Mouse (Mus musculus) T-helper 2 cell (primary cell): ENCODE results near the gene Hopx.
"Not testable (repeated sequence)": the region's sequence is repeated elsewhere in the genome, so short reads cannot be mapped to it uniquely, and the experiment has no call there.

Experiments
- in situ Hi-C: fragments of 300-600 bp; cut with MboI, MseI; formaldehyde crosslinking; loops from one replicate; pipeline ENCODE4 v1.15.1; 2025; ENCODE audit warnings: high pct_unique_total_duplicates

Hopx gene

DNA sequence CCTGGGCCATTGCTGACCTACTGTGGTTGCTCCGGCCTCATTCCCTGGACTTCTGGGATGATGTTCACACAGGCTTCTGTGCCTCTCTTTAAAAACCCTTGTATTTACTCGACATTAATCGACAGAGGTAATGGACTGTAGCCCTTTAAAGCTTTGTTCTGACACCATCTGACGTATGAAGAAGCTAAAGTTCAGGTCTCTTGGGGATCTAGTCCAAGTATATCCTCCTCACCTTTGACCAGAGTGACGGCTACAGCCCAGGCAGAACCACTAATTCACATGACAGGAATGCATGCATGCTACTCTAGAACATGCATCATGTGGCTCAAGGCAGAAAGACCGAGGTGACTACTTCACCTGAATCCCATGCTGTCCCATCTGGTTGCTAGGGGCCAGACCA, 14.2 kb downstream of the Hopx start:
- in situ Hi-C loops = no loop called here

DNA sequence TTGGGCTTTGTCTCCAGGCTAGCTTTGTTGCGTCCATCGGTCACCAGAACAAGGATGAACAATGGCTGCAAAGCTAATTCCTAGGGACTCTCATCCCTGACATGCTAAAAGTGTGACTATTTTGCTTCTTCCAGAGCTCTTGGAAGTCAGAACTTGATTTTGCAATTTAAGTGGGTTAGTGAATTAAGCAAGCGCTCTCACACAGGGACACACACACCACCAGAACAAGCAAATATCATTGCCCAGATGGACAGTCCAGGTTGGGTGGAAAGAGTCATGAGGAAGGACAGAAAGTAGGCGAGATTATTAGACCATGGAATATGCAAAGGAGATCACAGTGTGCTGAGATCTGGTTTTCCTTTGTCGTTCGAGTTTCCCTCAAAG, 14.9 kb downstream of the Hopx start:
- in situ Hi-C loops = no loop called here

DNA sequence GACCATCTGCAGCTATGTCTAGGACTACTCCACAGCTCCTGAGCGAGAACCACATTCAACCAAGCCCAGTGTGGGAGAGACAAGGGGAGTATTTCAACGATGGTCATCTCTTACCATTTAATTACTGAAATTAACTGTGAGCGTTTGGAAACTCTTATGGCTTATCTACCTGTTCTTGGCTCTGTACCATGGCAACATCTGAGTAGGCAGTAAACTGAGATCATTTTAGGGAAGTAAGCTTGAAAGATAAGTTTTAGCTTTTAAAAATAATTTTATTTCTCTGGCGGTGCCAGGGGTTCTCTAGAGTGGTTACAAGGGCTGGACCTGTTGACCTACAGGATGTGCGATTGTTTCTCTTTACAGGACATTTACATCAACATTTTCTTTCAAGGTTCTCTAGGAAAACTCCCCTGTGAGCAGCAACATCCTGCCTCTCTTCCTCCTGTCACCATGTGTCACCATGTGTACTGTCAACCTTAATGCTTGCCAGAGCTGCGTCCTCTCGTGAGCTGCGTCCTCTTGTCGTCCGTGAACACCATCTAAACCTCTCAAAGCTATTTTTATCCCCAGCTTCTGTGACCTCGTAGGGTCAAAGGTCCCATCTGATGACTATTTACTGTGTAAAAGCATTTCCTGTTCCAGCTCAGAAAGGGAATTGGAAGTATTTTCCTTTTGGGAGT, 15.5 kb downstream of the Hopx start:
- in situ Hi-C loops = no loop called here

DNA sequence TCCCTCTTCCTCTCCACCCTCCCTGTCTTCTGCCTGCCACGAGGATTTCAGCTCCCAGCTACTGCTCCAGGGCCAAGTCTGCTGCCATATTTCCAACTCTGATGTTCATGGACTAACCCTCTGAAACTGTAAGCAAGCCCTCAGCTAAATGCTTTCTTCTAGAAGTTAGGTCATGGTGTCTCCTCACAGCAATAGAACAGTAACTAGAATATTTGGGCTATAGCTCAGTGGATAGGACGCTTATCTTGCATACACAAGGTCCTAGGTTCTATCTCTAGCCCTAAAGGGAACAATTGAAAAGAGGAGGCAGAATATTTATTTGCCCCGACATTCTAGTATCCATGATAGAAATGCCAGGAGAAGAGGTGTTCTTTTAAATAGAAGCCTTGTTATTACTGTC, 16.0 kb downstream of the Hopx start:
- in situ Hi-C loops = no loop called here

DNA sequence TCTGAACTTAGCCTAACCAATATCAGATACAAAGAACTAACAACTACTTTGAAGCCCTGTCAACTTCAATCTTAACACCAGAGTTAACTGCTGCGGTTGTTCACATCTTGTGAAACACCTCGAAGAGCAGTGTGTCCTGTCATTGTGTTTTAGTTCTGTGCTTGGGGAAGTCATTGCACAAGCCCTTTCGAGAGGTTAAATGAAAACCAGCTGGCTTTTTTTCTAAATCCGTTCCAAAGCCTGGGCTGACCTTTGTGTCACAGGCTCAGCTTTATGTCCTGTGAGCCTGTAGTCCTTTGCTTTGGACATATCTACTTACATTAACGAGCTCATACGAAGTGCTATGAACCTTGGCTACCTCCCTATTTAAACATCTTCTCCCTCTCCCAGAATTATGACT, 17.2 kb downstream of the Hopx start:
- in situ Hi-C loops = no loop called here

DNA sequence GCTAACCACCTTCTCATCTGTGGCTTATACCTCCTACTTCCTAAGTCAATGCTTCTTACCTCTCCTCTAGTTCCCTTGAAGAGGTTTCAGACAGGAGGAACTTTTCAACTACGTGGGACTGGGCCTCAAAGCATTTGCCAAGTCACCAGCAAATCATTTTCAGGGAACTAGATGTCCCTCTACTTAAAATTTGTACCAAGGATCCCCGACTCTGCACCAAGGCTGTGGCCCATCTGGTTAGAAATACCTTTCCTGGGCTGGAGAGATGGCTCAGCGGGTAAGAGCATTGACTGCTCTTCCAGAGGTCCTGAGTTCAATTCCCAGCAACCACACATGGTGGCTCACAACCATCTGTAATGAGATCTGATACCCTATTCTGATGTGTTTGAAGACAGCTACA, 18.7 kb downstream of the Hopx start:
- in situ Hi-C loops = not testable (repeated sequence)

DNA sequence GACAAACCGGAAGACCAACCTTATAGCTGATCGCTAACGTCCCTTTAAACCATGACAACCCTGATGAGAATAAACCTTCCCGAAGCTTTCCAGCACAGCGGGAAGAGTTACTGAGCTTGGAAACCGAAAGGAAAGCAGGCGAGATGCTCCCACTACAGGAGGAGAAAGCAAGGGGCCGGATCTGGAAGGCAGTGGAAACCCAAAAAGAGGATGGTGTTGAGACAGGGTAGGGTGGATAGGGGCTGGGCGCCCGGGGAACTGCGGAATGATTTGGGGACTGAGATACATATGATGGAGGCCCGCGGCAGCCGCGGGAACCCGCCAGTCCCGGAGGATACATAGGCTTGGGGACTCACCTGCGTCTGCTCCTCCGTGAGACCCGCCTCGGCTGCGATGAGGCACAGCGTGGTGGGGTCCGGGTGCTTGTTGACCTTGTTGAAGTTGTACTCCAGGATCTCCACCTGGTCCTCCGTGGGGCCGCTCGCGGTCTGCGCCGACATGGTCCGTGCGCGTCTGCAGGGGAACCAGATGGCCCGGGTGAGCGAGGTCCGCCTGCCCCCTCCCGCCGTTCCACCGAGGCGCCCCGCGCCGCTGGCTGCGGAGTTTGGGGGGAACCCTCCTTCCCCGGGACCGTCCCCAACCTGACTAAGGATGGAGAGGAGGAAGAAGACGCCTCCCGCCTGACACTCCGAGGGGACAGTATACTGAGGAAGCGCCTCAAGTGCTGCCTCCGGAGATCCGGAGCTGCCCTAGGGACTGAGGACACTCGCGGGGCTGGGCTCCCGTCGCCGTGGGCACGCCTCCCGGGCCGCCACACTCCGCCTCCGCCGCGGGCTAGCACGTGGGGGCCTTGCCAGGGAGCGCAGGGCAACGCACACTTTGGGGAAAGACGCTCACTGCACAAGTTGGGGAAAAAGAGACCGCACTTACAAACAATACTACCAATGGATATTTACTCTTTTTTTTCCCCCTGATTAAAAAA, 20.1 kb downstream of the Hopx start:
- in situ Hi-C loops = no loop called here

DNA sequence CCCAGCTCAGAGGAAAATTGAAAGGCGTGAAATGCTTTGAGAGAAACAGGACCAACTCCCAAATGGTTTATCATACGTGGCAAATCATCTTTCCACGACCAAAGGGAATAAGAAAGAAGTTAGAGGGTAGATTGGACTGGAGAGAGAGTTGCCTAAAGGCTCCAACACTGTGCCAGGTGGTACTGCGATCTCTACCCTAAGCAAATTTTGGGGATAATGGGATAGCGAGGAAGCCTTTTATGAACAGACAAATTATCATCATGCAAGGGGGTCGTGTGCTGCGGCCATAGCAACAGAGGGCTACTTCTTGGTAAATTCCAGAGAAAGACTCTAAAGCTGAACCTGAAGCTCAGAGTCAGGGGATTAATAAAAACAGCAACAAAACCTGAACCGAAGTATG, 21.0 kb downstream of the Hopx start:
- in situ Hi-C loops = no loop called here

DNA sequence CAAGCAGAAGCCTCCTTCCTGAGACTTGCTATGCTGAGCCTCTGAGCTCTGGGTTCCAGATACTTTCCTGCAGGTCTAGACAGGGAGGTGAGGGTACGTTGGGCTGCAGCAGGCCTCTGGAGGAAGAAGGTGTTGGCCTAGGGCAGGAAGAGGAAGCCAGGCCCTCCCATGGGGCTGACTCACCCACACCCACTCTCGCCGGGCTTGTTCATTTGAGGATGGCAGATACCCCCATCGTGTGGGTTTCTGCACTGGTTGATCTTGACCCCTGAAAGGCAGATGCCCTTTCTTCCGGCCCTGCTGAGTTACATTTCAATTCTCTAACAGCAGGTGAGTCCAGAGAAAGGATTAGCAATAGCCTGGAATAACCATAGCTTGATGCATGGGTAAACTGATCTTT, 22.4 kb downstream of the Hopx start:
- in situ Hi-C loops = no loop called here

DNA sequence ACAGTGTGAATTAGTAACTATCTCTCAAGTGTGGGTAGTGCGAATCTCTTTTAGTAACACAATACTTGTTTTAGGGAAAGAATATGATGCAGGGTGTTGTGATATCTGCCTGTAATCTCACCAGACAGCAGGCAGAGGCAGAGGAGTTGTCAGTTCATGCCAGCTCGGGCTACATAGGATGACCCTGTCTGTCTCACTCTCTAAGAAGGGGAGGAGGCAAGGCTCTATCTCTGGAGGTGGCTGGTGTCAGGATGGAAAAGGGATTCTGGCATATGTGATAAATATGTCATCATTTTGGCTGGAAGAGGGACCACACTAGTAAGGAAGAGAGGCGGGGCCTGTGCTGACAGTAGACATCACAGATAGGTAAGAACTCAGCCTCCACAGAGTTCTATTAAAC, 23.0 kb downstream of the Hopx start:
- in situ Hi-C loops = no loop called here

DNA sequence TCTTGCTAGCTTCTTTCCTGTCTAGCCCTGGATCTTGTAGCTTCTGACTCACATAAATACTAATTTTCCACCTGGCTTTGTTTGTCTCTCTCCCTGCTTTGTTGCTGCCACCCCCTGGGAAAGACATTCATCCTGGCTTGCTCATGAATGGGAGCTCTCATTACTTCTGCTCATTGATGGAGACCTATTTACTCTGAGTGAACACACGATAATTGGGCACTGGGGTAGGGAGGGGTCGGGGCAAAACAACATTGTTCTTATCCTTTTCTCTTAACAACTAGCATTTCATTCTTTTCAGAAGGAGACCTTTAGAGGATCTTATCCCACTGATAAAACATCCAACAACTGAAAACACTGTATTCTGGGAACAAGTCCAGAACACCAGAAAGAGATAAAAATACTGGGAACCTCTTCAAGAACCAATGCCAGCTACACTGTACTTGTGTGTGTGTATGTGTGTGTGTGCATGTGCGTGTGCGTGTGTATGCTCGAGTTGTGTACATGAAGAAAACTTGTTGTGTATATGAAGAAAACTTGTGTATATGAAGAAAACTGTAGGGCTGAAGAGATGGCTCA, 24.3 kb downstream of the Hopx start:
- in situ Hi-C loops = no loop called here

DNA sequence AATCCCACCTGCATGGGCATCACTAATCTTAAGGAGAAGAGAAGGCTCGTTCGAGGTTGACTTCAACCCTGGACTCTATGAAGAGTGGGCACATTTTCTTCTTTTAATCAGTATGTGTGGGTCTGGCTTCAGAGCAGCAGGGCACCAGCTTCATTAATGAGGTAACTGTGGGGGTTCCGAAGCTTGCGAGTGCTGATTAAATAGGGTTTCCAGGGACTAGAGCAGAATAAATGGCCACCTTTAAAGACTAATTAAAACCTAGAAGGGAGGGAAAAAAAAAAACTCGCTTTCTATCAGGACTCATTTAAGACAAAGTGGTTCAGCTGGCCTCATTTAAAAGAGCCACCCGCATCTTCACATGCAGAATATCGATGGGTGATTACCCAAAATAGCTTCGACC, 25.0 kb downstream of the Hopx start:
- in situ Hi-C loops = loop anchor here (10.0 kb wide), 1 partner anchor 135 kb away; no protein-coding TSS in a partner anchor

DNA sequence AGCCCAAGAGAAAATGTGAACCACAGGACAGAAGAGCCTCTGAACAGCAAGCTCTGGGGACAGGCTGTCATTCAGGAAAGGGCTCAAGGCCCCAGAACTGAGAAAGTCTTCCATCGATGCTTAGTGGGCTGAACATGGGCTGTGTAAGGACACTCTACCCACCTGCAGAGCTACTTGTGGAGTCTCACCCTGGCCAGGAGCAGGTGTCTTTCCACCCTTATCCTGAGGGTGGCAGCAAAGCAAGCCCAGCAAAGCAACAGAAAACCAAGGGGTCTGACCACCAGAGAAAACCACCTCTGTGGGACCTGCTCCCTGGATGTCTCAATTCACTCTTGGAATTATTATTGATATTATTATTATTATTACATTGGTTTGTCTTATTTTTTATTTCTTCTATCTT, 25.6 kb downstream of the Hopx start:
- in situ Hi-C loops = loop anchor here (10.0 kb wide), 1 partner anchor 136 kb away; no protein-coding TSS in a partner anchor

DNA sequence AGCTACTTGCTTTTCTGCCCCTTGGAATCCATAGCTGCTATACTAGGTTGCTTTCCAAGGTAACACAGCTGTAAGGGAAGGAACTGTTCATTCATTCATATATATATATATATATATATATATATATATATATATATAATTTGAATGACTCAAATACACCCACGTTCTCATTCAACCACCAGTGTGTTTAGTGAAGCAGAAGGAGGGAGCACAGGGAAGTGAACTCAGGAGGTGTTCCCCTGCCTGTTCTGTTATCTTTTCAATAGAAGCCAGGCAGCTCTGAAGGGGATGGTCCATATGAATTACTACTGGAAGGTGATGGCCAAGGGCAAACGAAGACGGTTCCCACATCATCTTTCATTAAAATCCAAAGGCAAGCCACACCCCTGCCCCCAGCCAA, 27.8 kb downstream of the Hopx start:
- in situ Hi-C loops = loop anchor here (10.0 kb wide), 1 partner anchor 138 kb away; no protein-coding TSS in a partner anchor

DNA sequence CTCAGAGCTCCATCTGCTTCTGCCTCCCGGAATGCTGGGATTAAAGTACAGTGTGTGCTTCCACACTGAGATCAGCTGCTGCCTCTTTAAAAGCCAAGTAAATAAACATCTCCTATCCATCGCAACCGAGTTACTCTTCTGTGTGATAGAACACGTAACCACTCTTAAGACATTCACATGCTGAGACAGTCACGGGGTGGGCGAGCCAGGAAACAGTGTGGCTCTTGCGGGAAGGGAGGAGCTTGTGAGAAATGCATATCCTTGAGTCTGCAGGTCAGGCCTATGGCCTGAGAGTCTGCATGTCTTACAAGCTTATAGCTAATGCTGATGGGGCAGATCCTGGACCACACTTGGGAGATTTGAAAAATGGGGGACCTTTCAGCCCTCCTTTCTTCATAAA, 28.4 kb downstream of the Hopx start:
- in situ Hi-C loops = loop anchor here (10.0 kb wide), 1 partner anchor 138 kb away; no protein-coding TSS in a partner anchor

DNA sequence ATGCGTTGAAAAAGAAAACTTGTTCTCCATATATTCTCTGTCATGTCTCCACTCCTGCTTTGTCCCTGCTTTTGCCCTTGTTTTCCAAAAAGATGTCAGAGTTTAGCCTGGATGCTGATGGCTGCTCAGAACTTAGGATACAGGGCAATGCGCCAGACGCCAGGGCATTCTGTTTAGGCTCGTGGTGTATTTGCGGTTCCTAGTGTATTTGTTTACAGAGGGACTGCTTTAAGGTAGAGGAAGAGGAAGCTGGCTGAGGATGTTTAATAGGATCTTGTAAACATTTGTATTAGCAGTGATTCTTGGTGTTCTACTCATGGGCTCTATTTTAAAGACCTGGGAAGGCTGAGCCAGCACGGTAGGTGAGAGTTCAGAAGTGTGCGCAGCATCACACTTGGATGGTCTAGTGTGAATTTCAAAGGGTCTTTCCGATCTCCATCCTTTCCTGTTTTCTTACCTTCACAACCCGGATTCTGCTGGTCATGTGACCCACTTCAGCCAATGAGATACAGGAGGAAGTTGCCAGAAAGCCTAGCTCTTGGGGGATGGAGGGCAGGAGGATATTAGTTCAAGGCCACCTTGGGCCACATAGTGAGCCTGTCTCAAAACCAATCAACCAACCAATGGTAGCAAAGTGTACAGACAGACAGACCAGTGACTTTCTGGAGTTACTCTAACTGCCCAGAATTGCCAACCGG, 29.0 kb downstream of the Hopx start:
- in situ Hi-C loops = loop anchor here (10.0 kb wide), 1 partner anchor 139 kb away; no protein-coding TSS in a partner anchor

DNA sequence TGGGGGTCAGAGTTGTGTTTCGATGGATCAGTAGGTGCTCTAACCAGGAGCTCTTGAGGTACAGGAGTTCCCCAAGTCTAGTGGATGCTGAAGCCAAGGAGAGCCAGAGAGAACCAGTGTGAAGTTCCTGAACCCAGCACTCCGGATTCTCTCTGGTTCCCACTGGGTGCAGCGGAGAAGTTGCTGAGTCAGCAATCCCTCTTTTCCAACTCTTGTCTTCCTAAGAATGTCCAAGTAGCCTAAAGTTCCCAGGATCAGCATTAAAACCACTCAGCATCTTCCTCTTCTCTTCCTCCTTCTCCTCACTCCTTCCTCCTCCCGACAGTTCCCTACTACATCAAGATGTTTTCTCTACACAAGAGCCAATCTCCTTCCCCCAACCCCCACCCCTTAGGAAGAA, 30.5 kb downstream of the Hopx start:
- in situ Hi-C loops = loop anchor here (10.0 kb wide), 1 partner anchor 140 kb away; no protein-coding TSS in a partner anchor

DNA sequence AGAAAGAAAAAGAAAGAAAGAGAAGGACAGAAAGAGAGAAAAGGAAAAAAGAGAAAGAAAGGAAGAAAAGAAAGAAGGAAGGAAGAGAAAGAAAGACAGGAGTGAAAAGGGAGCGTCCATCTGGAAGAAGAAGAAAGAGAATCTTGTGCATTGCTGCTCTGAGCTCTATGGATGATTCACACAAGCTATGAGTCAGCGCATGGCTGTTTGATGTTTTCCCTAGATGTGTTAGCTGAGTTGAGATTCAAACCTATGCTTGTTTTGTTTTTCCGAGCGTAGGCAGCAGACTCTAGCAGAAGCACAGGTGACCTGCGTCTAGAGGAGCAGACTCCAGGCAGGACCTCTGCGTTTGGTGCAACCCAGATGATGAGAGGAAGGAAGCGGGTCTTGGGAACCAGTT, 32.2 kb downstream of the Hopx start:
- in situ Hi-C loops = loop anchor here (10.0 kb wide), 1 partner anchor 142 kb away; no protein-coding TSS in a partner anchor

DNA sequence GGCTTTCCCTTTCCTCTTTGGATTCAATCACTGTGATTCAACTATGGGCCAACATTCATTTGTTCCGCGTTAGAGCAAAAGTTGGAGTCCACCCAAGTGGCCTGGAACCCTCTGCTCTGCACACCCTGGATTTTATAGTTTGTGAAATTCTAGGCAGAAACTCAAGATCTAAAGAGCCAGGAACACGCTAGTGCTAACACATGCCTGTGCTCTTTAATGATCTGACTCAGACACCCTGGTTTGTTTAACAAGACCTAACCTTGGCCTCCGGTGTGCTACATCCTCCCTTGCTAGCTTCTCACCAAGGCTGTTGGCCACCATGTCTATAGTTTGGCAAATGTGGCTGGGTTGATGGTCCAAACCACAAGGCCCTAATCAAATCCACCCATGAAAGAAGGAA, 34.2 kb downstream of the Hopx start:
- in situ Hi-C loops = loop anchor here (10.0 kb wide), 1 partner anchor 144 kb away; no protein-coding TSS in a partner anchor

DNA sequence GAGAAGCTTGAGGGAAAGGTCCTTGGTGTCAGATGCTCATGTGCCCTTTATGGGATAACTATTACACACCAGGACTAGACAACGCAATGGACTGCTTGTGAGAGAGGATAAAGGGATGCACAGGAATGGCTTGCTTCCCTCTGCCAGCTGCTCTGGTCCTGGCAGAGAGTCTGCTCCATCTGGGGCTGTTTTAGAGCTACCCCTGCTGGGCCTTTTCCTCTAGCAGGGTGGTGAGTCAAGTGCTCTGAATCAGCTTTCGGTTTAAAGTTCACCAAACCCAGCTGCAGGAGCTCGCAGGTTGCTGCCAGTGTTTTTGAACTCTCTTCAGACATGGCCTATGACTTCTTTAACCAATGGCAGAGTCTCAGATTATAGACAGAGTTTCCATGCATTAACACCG, 39.0 kb downstream of the Hopx start:
- in situ Hi-C loops = no loop called here

DNA sequence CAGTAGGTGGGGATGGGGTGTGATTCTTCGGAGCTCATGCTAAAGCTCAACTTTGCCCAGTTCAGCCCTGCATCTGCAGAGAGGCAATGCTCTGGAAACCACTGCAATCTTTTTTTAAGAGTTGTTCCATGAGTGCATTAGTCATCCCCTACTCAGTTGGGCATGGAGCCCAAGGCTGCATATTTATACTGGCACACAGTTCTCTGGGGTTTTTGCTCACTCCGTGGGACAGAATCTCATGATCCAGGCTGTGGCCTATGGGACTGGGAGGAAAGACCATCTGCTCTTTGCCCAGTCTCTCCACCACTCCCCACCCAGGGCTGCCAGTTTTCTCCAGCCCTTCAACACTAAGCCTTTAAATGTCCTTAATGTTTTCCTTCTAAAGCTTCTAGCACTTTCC, 40.0 kb downstream of the Hopx start:
- in situ Hi-C loops = no loop called here

DNA sequence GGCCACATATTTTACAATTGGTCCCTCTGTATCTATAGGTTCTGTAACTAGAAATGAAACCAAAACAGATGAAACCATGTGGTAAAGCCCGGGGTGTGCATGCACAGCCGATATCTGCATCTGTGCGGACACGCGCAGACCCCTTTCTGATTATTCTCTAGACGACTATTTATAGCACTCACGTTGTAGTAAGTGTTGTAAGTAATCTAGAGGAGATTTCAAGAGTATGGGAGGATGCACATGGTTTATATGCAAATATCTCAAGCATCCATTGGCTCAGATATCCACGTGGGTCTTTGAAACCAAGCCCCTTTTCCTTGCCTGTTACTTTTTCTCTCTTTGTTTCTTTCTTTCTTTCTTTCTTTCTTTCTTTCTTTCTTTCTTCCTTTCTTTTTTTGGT, 41.1 kb downstream of the Hopx start:
- in situ Hi-C loops = no loop called here
